Mouse (Mus musculus): ENCODE results near the gene Chtf18. TPM values are rescaled to one million over a fixed set of nuclear protein-coding genes. Genes with fewer than 3 reads are reported as not detected.

Chtf18 gene
- total RNA-seq (2023), result 10 to 100 TPM; 20.2 to 26.7 TPM

DNA sequence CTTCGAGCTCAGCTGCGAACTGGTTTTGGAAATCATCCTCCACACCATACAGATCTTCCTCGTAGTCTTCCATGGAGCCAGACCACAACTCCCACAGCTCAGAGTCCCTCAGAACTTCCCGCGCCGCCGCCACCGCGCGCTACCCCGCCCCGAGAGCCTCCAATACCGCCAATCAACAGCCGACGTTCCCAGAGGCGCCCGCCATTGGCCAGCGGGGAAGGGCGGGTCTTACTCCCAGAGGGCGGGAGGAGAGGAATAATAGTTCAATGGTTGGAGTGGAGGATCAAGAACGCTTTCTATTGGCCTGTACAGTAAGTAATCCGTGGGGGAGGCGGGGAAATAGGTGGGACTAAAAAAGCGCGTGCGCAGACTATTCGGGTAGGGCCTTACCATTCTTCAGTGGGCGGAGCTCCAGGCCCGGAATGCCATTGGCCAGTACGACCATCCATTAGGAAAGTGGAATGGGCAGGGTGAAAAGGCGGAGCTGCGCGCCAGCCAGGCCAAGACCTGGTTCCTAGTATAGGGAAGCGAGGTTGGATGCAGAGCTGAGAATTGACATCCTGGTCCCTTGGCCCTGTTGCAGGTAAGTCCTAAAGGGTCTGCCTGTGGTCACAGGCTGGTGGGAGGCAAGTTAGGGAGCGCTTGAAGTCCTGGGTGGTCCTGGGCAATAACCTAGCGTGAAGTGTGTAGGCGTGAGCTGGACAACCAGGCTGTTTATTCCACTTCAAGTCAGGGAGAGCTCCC is at the start of gene Chtf18, which contains the start of gene Rpusd1:
Gene Chtf18, minus strand, starts transcription at position 155 of the 744 bp plus-strand sequence.
Gene Rpusd1, plus strand, starts transcription at position 406 of the 744 bp plus-strand sequence.

DNA sequence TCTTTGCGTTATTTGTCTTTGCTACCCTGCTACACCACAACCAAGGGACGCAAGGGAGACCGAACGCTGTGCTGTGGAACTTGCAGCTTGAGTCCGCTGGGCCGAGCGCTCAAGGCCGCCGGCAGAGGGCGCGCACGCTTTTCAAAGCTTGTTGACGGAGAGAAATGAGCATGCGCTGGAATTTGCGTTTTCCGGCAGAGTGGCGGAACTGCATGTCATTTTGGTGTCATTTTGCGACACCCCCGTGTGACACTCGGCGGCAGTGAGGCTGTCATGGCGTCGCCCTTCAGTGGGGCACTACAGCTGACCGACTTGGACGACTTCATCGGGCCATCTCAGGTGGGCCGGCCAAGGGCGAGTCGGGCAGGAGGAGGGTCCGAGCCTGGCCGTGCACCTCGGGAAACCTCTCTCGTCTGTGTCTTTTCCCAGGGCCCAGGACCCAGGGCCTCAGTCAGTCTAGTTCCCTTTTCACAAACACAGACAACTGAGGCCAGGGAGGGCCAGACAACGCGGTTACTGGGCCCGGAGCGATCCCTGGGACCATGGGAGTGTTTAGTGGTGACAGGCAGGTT is 46.4 kb upstream of the Chtf18 start, which contains the start of gene Narfl:
Gene Narfl, plus strand, starts transcription at position 228 of the 572 bp plus-strand sequence.

GRCm38 (mm10) chr17:25754241-25754640 is 27.0 kb upstream of the Chtf18 start, which contains the start of gene Msln:
TSS of gene Msln (minus strand) at chr17:25754378.

DNA sequence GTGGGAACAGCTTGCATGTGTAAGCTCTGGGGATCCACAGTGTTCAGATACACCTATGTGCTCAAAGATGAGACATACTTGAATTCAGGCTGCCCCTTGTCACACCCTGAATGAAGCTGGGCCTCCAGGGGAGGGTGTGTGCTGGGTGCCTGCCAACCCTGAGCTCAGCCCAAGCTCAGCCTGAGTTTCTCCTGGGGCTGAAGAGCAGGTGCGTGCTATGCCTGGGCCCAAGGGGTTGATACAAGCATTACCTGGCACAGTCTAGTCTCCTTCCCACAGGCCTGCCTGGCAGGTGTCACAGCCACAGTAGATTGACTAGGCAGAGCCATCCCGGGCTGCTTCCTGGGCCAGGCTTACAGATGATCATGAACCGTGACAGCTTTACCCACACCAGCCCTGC is 8.5 kb upstream of the Chtf18 start, which contains the start of gene Mslnl:
Gene Mslnl, plus strand, starts transcription at position 298 of the 400 bp plus-strand sequence.

GRCm38 (mm10) chr17:25716711-25717637 is 10.2 kb downstream of the Chtf18 start, which contains the start of gene Gng13:
TSS of gene Gng13 (plus strand) at chr17:25717171.

Other genes starting within 250 kb of the Chtf18 start
- gene Sstr5, start 230.1 kb downstream of the Chtf18 start, total RNA-seq (2023), result not detected
- gene Sox8, start 156.7 kb downstream of the Chtf18 start, total RNA-seq (2023), result not detected
- gene Lmf1, start 148.3 kb downstream of the Chtf18 start, total RNA-seq (2023), result 10 to 100 TPM; 13.6 to 14.3 TPM
- gene Gng13, start 10.2 kb downstream of the Chtf18 start, total RNA-seq (2023), result not detected
- 1 to 10 TPM; 6.4 TPM for gene Rpusd1, start 251 bp upstream of the Chtf18 start, total RNA-seq (2023)
- not detected for gene Mslnl, start 8.6 kb upstream of the Chtf18 start, total RNA-seq (2023)
- gene Msln, start 27.0 kb upstream of the Chtf18 start, total RNA-seq (2023), result not detected
- gene Narfl, start 46.4 kb upstream of the Chtf18 start, total RNA-seq (2023), result 10 to 100 TPM; 20.6 to 26.5 TPM
- gene Haghl, start 58.3 kb upstream of the Chtf18 start, total RNA-seq (2023), result 10 to 100 TPM; 10.6 to 16.5 TPM
- not detected for gene Ccdc78, start 59.2 kb upstream of the Chtf18 start, total RNA-seq (2023)
- gene Fam173a, start 65.5 kb upstream of the Chtf18 start, total RNA-seq (2023), result 10 to 100 TPM; 33.6 to 34.8 TPM
- under 1 TPM in 1 of 2 experiments, not detected in 1; 0.66 TPM for gene AC134908.4, start 68.2 kb upstream of the Chtf18 start, total RNA-seq (2023)
- 10 to 100 TPM; 16.1 to 17.2 TPM for gene Metrn, start 69.7 kb upstream of the Chtf18 start, total RNA-seq (2023)
- gene Fbxl16, start 81.7 kb upstream of the Chtf18 start, total RNA-seq (2023), result not detected
- gene Wdr24, start 96.2 kb upstream of the Chtf18 start, total RNA-seq (2023), result 10 to 100 TPM; 13.2 to 15.2 TPM
- gene Jmjd8, start 101.4 kb upstream of the Chtf18 start, total RNA-seq (2023), result 10 to 100 TPM; 12.4 to 16.8 TPM
- gene Stub1, start 106.0 kb upstream of the Chtf18 start, total RNA-seq (2023), result 10 to 100 TPM; 45.6 to 55.2 TPM
- gene Rhbdl1, start 109.9 kb upstream of the Chtf18 start, total RNA-seq (2023), result 1 to 10 TPM; 2.3 to 2.5 TPM
- gene Gm20683, start 114.3 kb upstream of the Chtf18 start, total RNA-seq (2023), result 1 to 10 TPM; 2.7 to 4.2 TPM
- 10 to 100 TPM; 37.5 to 40.0 TPM for gene Rhot2, start 117.4 kb upstream of the Chtf18 start, total RNA-seq (2023)
- gene Wdr90, start 134.1 kb upstream of the Chtf18 start, total RNA-seq (2023), result 10 to 100 TPM; 28.2 to 31.0 TPM
- 1 to 10 TPM; 3.8 to 4.2 TPM for gene Mcrip2, start 141.3 kb upstream of the Chtf18 start, total RNA-seq (2023)
- gene Mettl26, start 147.7 kb upstream of the Chtf18 start, total RNA-seq (2023), result 10 to 100 TPM; 10.2 to 10.3 TPM
- 1 to 10 TPM; 2.5 to 3.8 TPM for gene Wfikkn1, start 153.4 kb upstream of the Chtf18 start, total RNA-seq (2023)
- 10 to 100 TPM; 16.6 to 19.2 TPM for gene Rab40c, start 192.3 kb upstream of the Chtf18 start, total RNA-seq (2023)
- 100 to 1,000 TPM in 1 of 2 experiments, 10 to 100 TPM in 1; 70.2 to 101 TPM for gene Pigq, start 217.5 kb upstream of the Chtf18 start, total RNA-seq (2023)
- under 1 TPM; 0.20 to 0.93 TPM for gene Nhlrc4, start 217.5 kb upstream of the Chtf18 start, total RNA-seq (2023)
- gene A930017K11Rik, start 225.1 kb upstream of the Chtf18 start, total RNA-seq (2023), result not detected